Mouse (Mus musculus): ENCODE measurements around the gene Rbak. TPM values are rescaled to one million over a fixed set of nuclear protein-coding genes. Genes with fewer than 3 reads are reported as not detected.

The Rbak gene
- polyA plus RNA-seq, 1 experiment from 2014 or later: 19.3 TPM

GRCm38 (mm10) chr5:143129101-143129500, 51.5 kb downstream of the Rbak start:
- WGBS: 95% methylated on average over 16 of the region's 16 CpGs
- H3K4me1 ChIP-seq: no peaks in the 10 kb centered on the region
- no peaks in the 10 kb centered on the region; the same call in 1 of the 2 replicates for H3K9me3 ChIP-seq (replicated peaks)
- H3K4me3 ChIP-seq: no peak overlapping the region
- no peak overlapping the region for H3K27ac ChIP-seq
- no peak for DNase-seq (ENCODE audit: low spot score)
- H3K36me3 ChIP-seq: no peaks in the 10 kb centered on the region
- H3K27me3 ChIP-seq (ENCODE audit: low read depth, poor library complexity, severe bottlenecking): no peaks in the 10 kb centered on the region

DNA sequence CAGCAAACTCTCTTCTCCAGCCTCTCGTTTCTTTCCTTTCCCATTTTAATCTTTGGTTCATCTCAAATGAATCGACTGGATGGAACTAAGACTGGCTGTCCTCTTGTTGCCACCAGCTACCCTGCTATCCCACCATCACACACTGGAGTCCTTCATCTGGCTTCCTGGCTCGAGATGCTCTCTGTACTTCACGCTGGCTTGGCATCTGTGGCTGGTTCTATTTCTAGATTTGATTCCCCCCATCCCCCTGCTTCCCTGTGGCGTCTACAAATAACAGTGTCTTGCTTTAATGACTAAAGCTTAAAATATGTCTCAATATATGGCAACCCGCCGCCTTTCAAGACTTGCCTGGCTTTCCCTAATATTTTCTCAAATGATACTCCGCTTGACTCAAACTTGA, 52.7 kb downstream of the Rbak start:
- H3K27ac ChIP-seq: no peak overlapping the region
- H3K36me3 ChIP-seq: no peaks in the 10 kb centered on the region
- WGBS: 89% methylated on average over 8 of the region's 8 CpGs
- no peak overlapping the region for H3K4me3 ChIP-seq
- DNase-seq (ENCODE audit: low spot score): no peak
- H3K4me1 ChIP-seq: no peaks in the 10 kb centered on the region
- H3K27me3 ChIP-seq (ENCODE audit: low read depth, poor library complexity, severe bottlenecking): no peaks in the 10 kb centered on the region
- no peaks in the 10 kb centered on the region; the same call in 1 of the 2 replicates for H3K9me3 ChIP-seq (replicated peaks)

DNA sequence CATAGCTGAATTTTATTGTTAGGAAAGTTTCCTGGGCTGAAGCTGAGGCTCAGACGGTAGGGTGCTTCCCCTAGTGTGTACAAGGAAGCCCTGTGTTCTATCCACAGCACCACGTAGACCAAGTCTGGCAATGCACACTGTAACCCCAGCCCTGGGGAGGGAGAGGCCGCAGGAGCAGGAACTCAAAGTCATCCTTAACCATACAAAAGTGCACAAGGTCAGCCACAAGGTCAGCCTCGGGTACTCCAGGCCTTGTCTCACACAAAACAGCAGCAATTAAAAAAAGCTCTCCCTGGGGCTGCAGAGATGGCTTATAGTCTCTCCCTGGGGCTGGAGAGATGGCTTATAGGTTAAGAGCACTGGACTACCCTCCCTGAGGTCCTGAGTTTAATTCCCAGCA, 53.7 kb downstream of the Rbak start:
- WGBS: 74% methylated on average over 4 of the region's 4 CpGs
- H3K36me3 ChIP-seq: no peaks in the 10 kb centered on the region
- DNase-seq (ENCODE audit: low spot score): no peak
- no peaks in the 10 kb centered on the region for H3K4me1 ChIP-seq
- H3K4me3 ChIP-seq: no peak overlapping the region
- no peak overlapping the region for H3K27ac ChIP-seq
- no peaks in the 10 kb centered on the region for H3K27me3 ChIP-seq (ENCODE audit: low read depth, poor library complexity, severe bottlenecking)
- no peaks in the 10 kb centered on the region; the same call in 1 of the 2 replicates for H3K9me3 ChIP-seq (replicated peaks)

GRCm38 (mm10) chr5:143126089-143126488, 54.5 kb downstream of the Rbak start:
- H3K4me3 ChIP-seq: no peak overlapping the region
- no peaks in the 10 kb centered on the region; the same call in 1 of the 2 replicates for H3K9me3 ChIP-seq (replicated peaks)
- no peak overlapping the region for H3K27ac ChIP-seq
- no peak for DNase-seq (ENCODE audit: low spot score)
- no peaks in the 10 kb centered on the region for H3K4me1 ChIP-seq
- H3K36me3 ChIP-seq: no peaks in the 10 kb centered on the region
- no peaks in the 10 kb centered on the region for H3K27me3 ChIP-seq (ENCODE audit: low read depth, poor library complexity, severe bottlenecking)
- WGBS: 97% methylated on average over 9 of the region's 9 CpGs

- WGBS: 76% methylated on average over 7 of the region's 7 CpGs
- H3K4me3 ChIP-seq: no peak overlapping the region
- H3K27me3 ChIP-seq (ENCODE audit: low read depth, poor library complexity, severe bottlenecking): no peaks in the 10 kb centered on the region
- H3K9me3 ChIP-seq (replicated peaks): no peaks in the 10 kb centered on the region; the same call in 1 of the 2 replicates
- no peak overlapping the region for H3K27ac ChIP-seq
- no peaks in the 10 kb centered on the region for H3K4me1 ChIP-seq
- H3K36me3 ChIP-seq: no peaks in the 10 kb centered on the region
- no peak for DNase-seq (ENCODE audit: low spot score)
Observed at GRCm38 (mm10) chr5:143125601-143126000, 55.0 kb downstream of the Rbak start.

GRCm38 (mm10) chr5:143124805-143125378, 55.7 kb downstream of the Rbak start:
- no peak overlapping the region for H3K4me3 ChIP-seq
- 88% methylated on average over 4 of the region's 4 CpGs for WGBS
- no peak overlapping the region for H3K27ac ChIP-seq
- no peaks in the 10 kb centered on the region; the same call in 1 of the 2 replicates for H3K9me3 ChIP-seq (replicated peaks)
- H3K4me1 ChIP-seq: no peaks in the 10 kb centered on the region
- no peak for DNase-seq (ENCODE audit: low spot score)
- H3K36me3 ChIP-seq: no peaks in the 10 kb centered on the region
- no peaks in the 10 kb centered on the region for H3K27me3 ChIP-seq (ENCODE audit: low read depth, poor library complexity, severe bottlenecking)

GRCm38 (mm10) chr5:143122673-143123072, 57.9 kb downstream of the Rbak start:
- DNase-seq (ENCODE audit: low spot score): no peak
- Histone ChIP-seq H3K9me3 (replicated peaks) (no peaks in the 10 kb centered on the region), H3K4me1 (no peaks in the 10 kb centered on the region), H3K27ac (no peak overlapping the region), H3K36me3 (no peaks in the 10 kb centered on the region), H3K4me3 (no peak overlapping the region), H3K27me3 (ENCODE audit: low read depth, poor library complexity, severe bottlenecking) (no peaks in the 10 kb centered on the region)
- WGBS: 28% methylated on average over 1 of the region's 1 CpGs

Small RNAs within 50 kb of the gene (microRNA-seq; reads per million reads assigned to microRNA genes)
- gene Gm44405: not detected

Other genes with a start within 250 kb of the Rbak start
- 806 and 864 TPM in 2 replicates for gene Fscn1, start 220.4 kb downstream of the Rbak start, polyA plus RNA-seq (2016; fragmentation: Nextera tagmentation; extraction: Ambion mirVana)
- 48.1 and 51.5 TPM in 2 replicates for gene Rnf216, start 67.8 kb downstream of the Rbak start, polyA plus RNA-seq (2016; fragmentation: Nextera tagmentation; extraction: Ambion mirVana)
- gene Olfr718-ps1, start 33.2 kb downstream of the Rbak start, polyA plus RNA-seq (2016; fragmentation: Nextera tagmentation; extraction: Ambion mirVana): 0.06 TPM in 1 of 2 replicates, not detected in the other
- not detected in 2 replicates for gene Spdye4b, start 242 bp upstream of the Rbak start, polyA plus RNA-seq (2016; fragmentation: Nextera tagmentation; extraction: Ambion mirVana)
- gene Spdye4a, start 46.1 kb upstream of the Rbak start, polyA plus RNA-seq (2016; fragmentation: Nextera tagmentation; extraction: Ambion mirVana): not detected in 2 replicates
- 19.5 and 22.2 TPM in 2 replicates for gene Zfp12, start 54.4 kb upstream of the Rbak start, polyA plus RNA-seq (2016; fragmentation: Nextera tagmentation; extraction: Ambion mirVana)
- 3.4 and 4.4 TPM in 2 replicates for gene Zfp316, start 89.2 kb upstream of the Rbak start, polyA plus RNA-seq (2016; fragmentation: Nextera tagmentation; extraction: Ambion mirVana)
- 0.06 TPM in 1 of 2 replicates, not detected in the other for gene Zfp853, start 112.8 kb upstream of the Rbak start, polyA plus RNA-seq (2016; fragmentation: Nextera tagmentation; extraction: Ambion mirVana)
- 67.3 and 79.0 TPM in 2 replicates for gene E130309D02Rik, start 134.6 kb upstream of the Rbak start, polyA plus RNA-seq (2016; fragmentation: Nextera tagmentation; extraction: Ambion mirVana)
- 71.9 and 72.5 TPM in 2 replicates for gene Zdhhc4, start 148.5 kb upstream of the Rbak start, polyA plus RNA-seq (2016; fragmentation: Nextera tagmentation; extraction: Ambion mirVana)
- 0.14 and 0.48 TPM in 2 replicates for gene Grid2ip, start 176.6 kb upstream of the Rbak start, polyA plus RNA-seq (2016; fragmentation: Nextera tagmentation; extraction: Ambion mirVana)
- gene Kdelr2, start 223.1 kb upstream of the Rbak start, polyA plus RNA-seq (2016; fragmentation: Nextera tagmentation; extraction: Ambion mirVana): 217 and 246 TPM in 2 replicates

Data from limb, embryonic 10.5 days (tissue).